Mouse (Mus musculus) kidney, postnatal 10 days (tissue): ENCODE data around the gene Itpripl2.

Experiments used
- DNase-seq: peaks from one replicate; pipeline ENCODE4 v3.0.0; 2021; ENCODE audit warnings: mixed read lengths

The Itpripl2 gene

GRCm38 (mm10) chr7:118491431-118492147 is at the start of gene Itpripl2:
Gene Itpripl2 (minus strand): TSS chr7:118491975.
- peak; percentile 92 for DNase-seq

- no peak for DNase-seq
These were observed 43.3 kb upstream of the Itpripl2 start for GRCm38 (mm10) chr7:118535076-118535475.

GRCm38 (mm10) chr7:118534326-118534725 is 42.6 kb upstream of the Itpripl2 start:
- DNase-seq = no peak

- peak; percentile 96 for DNase-seq
These were observed 41.4 kb upstream of the Itpripl2 start, which contains the start of gene Coq7 for GRCm38 (mm10) chr7:118533178-118533578. Gene Coq7 (minus strand): TSS chr7:118533356.

- DNase-seq = peak; percentile 98
These were observed 40.9 kb upstream of the Itpripl2 start for GRCm38 (mm10) chr7:118532519-118533177.

GRCm38 (mm10) chr7:118526967-118527366 is 35.2 kb upstream of the Itpripl2 start:
- DNase-seq = no peak

- no peak for DNase-seq
These were observed 30.3 kb upstream of the Itpripl2 start for GRCm38 (mm10) chr7:118522077-118522476.

- no peak for DNase-seq
These were observed 27.9 kb upstream of the Itpripl2 start for GRCm38 (mm10) chr7:118519661-118520060.

- DNase-seq = peak; percentile 92
These were observed 26.9 kb upstream of the Itpripl2 start for GRCm38 (mm10) chr7:118518687-118519086.

- DNase-seq = peak; percentile 38
These were observed 26.0 kb upstream of the Itpripl2 start for GRCm38 (mm10) chr7:118517819-118518218.

- no peak for DNase-seq
These were observed 16.8 kb upstream of the Itpripl2 start for GRCm38 (mm10) chr7:118508556-118508955.

GRCm38 (mm10) chr7:118503844-118504243 is 12.1 kb upstream of the Itpripl2 start:
- DNase-seq = no peak

- DNase-seq = no peak
These were observed 10.6 kb upstream of the Itpripl2 start for GRCm38 (mm10) chr7:118502333-118502732.

- DNase-seq = no peak
These were observed 8.1 kb upstream of the Itpripl2 start for GRCm38 (mm10) chr7:118499784-118500435.

GRCm38 (mm10) chr7:118498984-118499783 is 7.4 kb upstream of the Itpripl2 start:
- DNase-seq = no peak

GRCm38 (mm10) chr7:118494892-118495579 is 3.3 kb upstream of the Itpripl2 start:
- DNase-seq = no peak

GRCm38 (mm10) chr7:118493892-118494291 is 2.1 kb upstream of the Itpripl2 start:
- no peak for DNase-seq

GRCm38 (mm10) chr7:118490666-118491430 is 927 bp downstream of the Itpripl2 start:
- DNase-seq = peak; percentile 56

GRCm38 (mm10) chr7:118489706-118490665 is 1.8 kb downstream of the Itpripl2 start:
- DNase-seq = peak; percentile 46

GRCm38 (mm10) chr7:118488060-118488664 is 3.6 kb downstream of the Itpripl2 start:
- DNase-seq = no peak
